Mouse (Mus musculus): Measurements from ENCODE around the gene Marcksl1. TPM values are rescaled to one million over a fixed set of nuclear protein-coding genes. Genes with fewer than 3 reads are reported as not detected.

Marcksl1 gene
- polyA plus RNA-seq, 1 experiment from 2014 or later = 1,591 TPM

GRCm38 (mm10) chr4:129556532-129557223 is 43.3 kb downstream of the Marcksl1 start:
- no peak overlapping the region for H3K27ac ChIP-seq (replicated peaks; ENCODE audit: low read depth, low read length)

GRCm38 (mm10) chr4:129557256-129557808 is 44.0 kb downstream of the Marcksl1 start:
- H3K9ac ChIP-seq (ENCODE audit: low read length) = peak overlapping the region; percentile 49; the same call in 1 of the 2 replicates
- ATAC-seq (ENCODE audit: insufficient number of reproducible peaks, low FRiP score, low TSS enrichment, low read depth) = no peak

More at GRCm38 (mm10) chr4:129556532-129557223, 43.3 kb downstream of the Marcksl1 start:
- Histone ChIP-seq H3K4me2 (ENCODE audit: low read depth, severe bottlenecking) (peak overlapping the region; percentile 74), H3K4me3 (ENCODE audit: low read depth, low read length) (peak overlapping the region; percentile 53), H3K4me1 (ENCODE audit: control insufficient read depth, insufficient read depth, low read length) (peaks cover 5% of the 10 kb centered on the region; the same call in 1 of the 2 replicates), H3K36me3 (ENCODE audit: control insufficient read depth, insufficient read depth, low read length) (no peaks in the 10 kb centered on the region), H3K27me3 (ENCODE audit: control insufficient read depth, insufficient read depth, low read length) (no peaks in the 10 kb centered on the region), H3K9ac (ENCODE audit: low read length) (peak overlapping the region; percentile 49), H3K9me3 (ENCODE audit: control insufficient read depth, low read length) (no peaks in the 10 kb centered on the region)
- DNase-seq (ENCODE audit: low spot score) (peak; percentile 96), ATAC-seq (ENCODE audit: insufficient number of reproducible peaks, low FRiP score, low TSS enrichment, low read depth) (peak; percentile 69)
- 8% methylated on average over 33 of the region's 33 CpGs for WGBS

GRCm38 (mm10) chr4:129558321-129558955 is 45.1 kb downstream of the Marcksl1 start:
- 80% methylated on average over 12 of the region's 12 CpGs for WGBS
- no peaks in the 10 kb centered on the region for H3K36me3 ChIP-seq (ENCODE audit: control insufficient read depth, insufficient read depth, low read length)
- no peak for ATAC-seq (ENCODE audit: insufficient number of reproducible peaks, low FRiP score, low TSS enrichment, low read depth)
- DNase-seq (ENCODE audit: low spot score) = no peak
- H3K4me2 ChIP-seq (ENCODE audit: low read depth, severe bottlenecking) = no peak overlapping the region
- no peaks in the 10 kb centered on the region for H3K9me3 ChIP-seq (ENCODE audit: control insufficient read depth, low read length)
- H3K9ac ChIP-seq (ENCODE audit: low read length) = no peak overlapping the region
- H3K4me1 ChIP-seq (ENCODE audit: control insufficient read depth, insufficient read depth, low read length) = peaks cover 7% of the 10 kb centered on the region
- H3K27me3 ChIP-seq (ENCODE audit: control insufficient read depth, insufficient read depth, low read length) = no peaks in the 10 kb centered on the region
- H3K4me3 ChIP-seq (ENCODE audit: low read depth, low read length) = no peak overlapping the region
- no peak overlapping the region for H3K27ac ChIP-seq (replicated peaks; ENCODE audit: low read depth, low read length)

More at GRCm38 (mm10) chr4:129557256-129557808, 44.0 kb downstream of the Marcksl1 start:
- Histone ChIP-seq H3K36me3 (ENCODE audit: control insufficient read depth, insufficient read depth, low read length) (no peaks in the 10 kb centered on the region), H3K27me3 (ENCODE audit: control insufficient read depth, insufficient read depth, low read length) (no peaks in the 10 kb centered on the region), H3K4me3 (ENCODE audit: low read depth, low read length) (no peak overlapping the region), H3K4me1 (ENCODE audit: control insufficient read depth, insufficient read depth, low read length) (peaks cover 5% of the 10 kb centered on the region; the same call in 1 of the 2 replicates), H3K4me2 (ENCODE audit: low read depth, severe bottlenecking) (peak overlapping the region; percentile 74; the same call in 1 of the 2 replicates), H3K9me3 (ENCODE audit: control insufficient read depth, low read length) (no peaks in the 10 kb centered on the region), H3K27ac (replicated peaks; ENCODE audit: low read depth, low read length) (no peak overlapping the region)
- DNase-seq (ENCODE audit: low spot score) = no peak
- 61% methylated on average over 9 of the region's 9 CpGs for WGBS

GRCm38 (mm10) chr4:129561184-129561583 is 47.8 kb downstream of the Marcksl1 start:
- no peak overlapping the region for H3K4me2 ChIP-seq (ENCODE audit: low read depth, severe bottlenecking)
- ATAC-seq (ENCODE audit: insufficient number of reproducible peaks, low FRiP score, low TSS enrichment, low read depth) (no peak), DNase-seq (ENCODE audit: low spot score) (no peak)
- H3K36me3 ChIP-seq (ENCODE audit: control insufficient read depth, insufficient read depth, low read length) = no peaks in the 10 kb centered on the region
- 87% methylated on average over 5 of the region's 5 CpGs for WGBS
- H3K4me1 ChIP-seq (ENCODE audit: control insufficient read depth, insufficient read depth, low read length) = peaks cover 15% of the 10 kb centered on the region
- no peak overlapping the region for H3K4me3 ChIP-seq (ENCODE audit: low read depth, low read length)
- H3K9ac ChIP-seq (ENCODE audit: low read length) = no peak overlapping the region
- no peaks in the 10 kb centered on the region for H3K27me3 ChIP-seq (ENCODE audit: control insufficient read depth, insufficient read depth, low read length)
- no peak overlapping the region for H3K27ac ChIP-seq (replicated peaks; ENCODE audit: low read depth, low read length)
- H3K9me3 ChIP-seq (ENCODE audit: control insufficient read depth, low read length) = no peaks in the 10 kb centered on the region

- ATAC-seq (ENCODE audit: insufficient number of reproducible peaks, low FRiP score, low TSS enrichment, low read depth) (peak; percentile 31; the same call in 1 of the 2 replicates), DNase-seq (ENCODE audit: low spot score) (peak; percentile 77)
- Histone ChIP-seq H3K27me3 (ENCODE audit: control insufficient read depth, insufficient read depth, low read length) (no peaks in the 10 kb centered on the region), H3K4me2 (ENCODE audit: low read depth, severe bottlenecking) (no peak overlapping the region), H3K36me3 (ENCODE audit: control insufficient read depth, insufficient read depth, low read length) (no peaks in the 10 kb centered on the region), H3K27ac (replicated peaks; ENCODE audit: low read depth, low read length) (0 out of 2 replicates have a peak overlapping the region, but pooled peaks have one; percentile 38), H3K4me1 (ENCODE audit: control insufficient read depth, insufficient read depth, low read length) (peaks cover 10% of the 10 kb centered on the region), H3K9me3 (ENCODE audit: control insufficient read depth, low read length) (no peaks in the 10 kb centered on the region), H3K4me3 (ENCODE audit: low read depth, low read length) (no peak overlapping the region), H3K9ac (ENCODE audit: low read length) (no peak overlapping the region)
- WGBS = 14% methylated on average over 8 of the region's 8 CpGs
Observed at GRCm38 (mm10) chr4:129563718-129564117, 50.3 kb downstream of the Marcksl1 start.

GRCm38 (mm10) chr4:129565139-129565538 is 51.8 kb downstream of the Marcksl1 start:
- H3K4me3 ChIP-seq (ENCODE audit: low read depth, low read length) = no peak overlapping the region
- 88% methylated on average over 6 of the region's 6 CpGs for WGBS
- H3K4me1 ChIP-seq (ENCODE audit: control insufficient read depth, insufficient read depth, low read length) = peaks cover 10% of the 10 kb centered on the region
- no peaks in the 10 kb centered on the region for H3K36me3 ChIP-seq (ENCODE audit: control insufficient read depth, insufficient read depth, low read length)
- H3K27ac ChIP-seq (replicated peaks; ENCODE audit: low read depth, low read length) = no peak overlapping the region
- no peak overlapping the region for H3K4me2 ChIP-seq (ENCODE audit: low read depth, severe bottlenecking)
- H3K9me3 ChIP-seq (ENCODE audit: control insufficient read depth, low read length) = no peaks in the 10 kb centered on the region
- no peak overlapping the region for H3K9ac ChIP-seq (ENCODE audit: low read length)
- DNase-seq (ENCODE audit: low spot score) (no peak), ATAC-seq (ENCODE audit: insufficient number of reproducible peaks, low FRiP score, low TSS enrichment, low read depth) (no peak)
- H3K27me3 ChIP-seq (ENCODE audit: control insufficient read depth, insufficient read depth, low read length) = no peaks in the 10 kb centered on the region

Small RNAs within 50 kb of the gene (microRNA-seq; reads per million reads assigned to microRNA genes)
- gene Mir8119 = not detected

Other genes starting within 250 kb of the Marcksl1 start
- gene Sync, start 226.0 kb upstream of the Marcksl1 start, polyA plus RNA-seq (2014; fragmentation: Nextera tagmentation; extraction: Ambion mirVana) = 0.47 and 0.59 TPM in 2 replicates
- gene Rbbp4, start 178.2 kb upstream of the Marcksl1 start, polyA plus RNA-seq (2014; fragmentation: Nextera tagmentation; extraction: Ambion mirVana) = 608 and 644 TPM in 2 replicates
- 42.5 and 53.3 TPM in 2 replicates for gene Zbtb8os, start 177.9 kb upstream of the Marcksl1 start, polyA plus RNA-seq (2014; fragmentation: Nextera tagmentation; extraction: Ambion mirVana)
- 7.2 and 7.4 TPM in 2 replicates for gene Zbtb8a, start 135.5 kb upstream of the Marcksl1 start, polyA plus RNA-seq (2014; fragmentation: Nextera tagmentation; extraction: Ambion mirVana)
- 0.85 and 1.8 TPM in 2 replicates for gene Zbtb8b, start 72.7 kb upstream of the Marcksl1 start, polyA plus RNA-seq (2014; fragmentation: Nextera tagmentation; extraction: Ambion mirVana)
- gene Bsdc1, start 52.0 kb upstream of the Marcksl1 start, polyA plus RNA-seq (2014; fragmentation: Nextera tagmentation; extraction: Ambion mirVana) = 23.8 and 25.9 TPM in 2 replicates
- not detected in 2 replicates for gene Tssk3, start 22.6 kb upstream of the Marcksl1 start, polyA plus RNA-seq (2014; fragmentation: Nextera tagmentation; extraction: Ambion mirVana)
- gene Fam229a, start 22.4 kb upstream of the Marcksl1 start, polyA plus RNA-seq (2014; fragmentation: Nextera tagmentation; extraction: Ambion mirVana) = not detected in 2 replicates
- gene Hdac1, start 29.1 kb downstream of the Marcksl1 start, polyA plus RNA-seq (2014; fragmentation: Nextera tagmentation; extraction: Ambion mirVana) = 299 and 309 TPM in 2 replicates
- gene Lck, start 60.1 kb downstream of the Marcksl1 start, polyA plus RNA-seq (2014; fragmentation: Nextera tagmentation; extraction: Ambion mirVana) = 10.7 and 12.1 TPM in 2 replicates
- gene Fam167b, start 65.0 kb downstream of the Marcksl1 start, polyA plus RNA-seq (2014; fragmentation: Nextera tagmentation; extraction: Ambion mirVana) = 3.5 and 4.3 TPM in 2 replicates
- 296 and 317 TPM in 2 replicates for gene Eif3i, start 87.1 kb downstream of the Marcksl1 start, polyA plus RNA-seq (2014; fragmentation: Nextera tagmentation; extraction: Ambion mirVana)
- 202 and 207 TPM in 2 replicates for gene Tmem234, start 87.1 kb downstream of the Marcksl1 start, polyA plus RNA-seq (2014; fragmentation: Nextera tagmentation; extraction: Ambion mirVana)
- gene Dcdc2b, start 100.7 kb downstream of the Marcksl1 start, polyA plus RNA-seq (2014; fragmentation: Nextera tagmentation; extraction: Ambion mirVana) = 1.8 and 2.8 TPM in 2 replicates
- 26.4 and 35.0 TPM in 2 replicates for gene Iqcc, start 105.5 kb downstream of the Marcksl1 start, polyA plus RNA-seq (2014; fragmentation: Nextera tagmentation; extraction: Ambion mirVana)
- 40.3 and 48.8 TPM in 2 replicates for gene Ccdc28b, start 110.4 kb downstream of the Marcksl1 start, polyA plus RNA-seq (2014; fragmentation: Nextera tagmentation; extraction: Ambion mirVana)
- gene Txlna, start 127.5 kb downstream of the Marcksl1 start, polyA plus RNA-seq (2014; fragmentation: Nextera tagmentation; extraction: Ambion mirVana) = 111 and 123 TPM in 2 replicates
- gene Kpna6, start 159.2 kb downstream of the Marcksl1 start, polyA plus RNA-seq (2014; fragmentation: Nextera tagmentation; extraction: Ambion mirVana) = 13.1 and 13.4 TPM in 2 replicates
- 35.5 and 47.3 TPM in 2 replicates for gene Tmem39b, start 183.3 kb downstream of the Marcksl1 start, polyA plus RNA-seq (2014; fragmentation: Nextera tagmentation; extraction: Ambion mirVana)
- 162 and 189 TPM in 2 replicates for gene Khdrbs1, start 228.7 kb downstream of the Marcksl1 start, polyA plus RNA-seq (2014; fragmentation: Nextera tagmentation; extraction: Ambion mirVana)

All from limb, embryonic 11.5 days (tissue).